Mouse (Mus musculus) neural tube, embryonic 13.5 days (tissue): ENCODE results near the gene Gm11569. TPM values are rescaled to one million over a fixed set of nuclear protein-coding genes. Genes with fewer than 3 reads are reported as not detected.

Source experiments
- ATAC-seq: fragments of 200-750 bp; cut with Nextera tagmentation; 2 replicates; pipeline ENCODE4 v1.8.0; 2017; ENCODE audit warnings: low read depth, mild to moderate bottlenecking, moderate TSS enrichment, moderate library complexity
- H3K27ac ChIP-seq: fragments of 300-500 bp; sonication (generic); replicated peaks from 2 replicates; pipeline ENCODE4 v1.5.1; 2015; ENCODE audit warnings: moderate library complexity, mild to moderate bottlenecking, inconsistent platforms
- H3K27me3 ChIP-seq: fragments of 300-500 bp; sonication (generic); 2 replicates; pipeline ENCODE4 v1.6.1; 2015; ENCODE audit warnings: mild to moderate bottlenecking, inconsistent platforms
- H3K36me3 ChIP-seq: fragments of 300-500 bp; sonication (generic); 2 replicates; pipeline ENCODE4 v1.6.1; 2015; ENCODE audit warnings: mild to moderate bottlenecking, inconsistent platforms
- H3K4me1 ChIP-seq: fragments of 300-500 bp; sonication (generic); replicated peaks from 2 replicates; pipeline ENCODE4 v1.6.1; 2015; ENCODE audit warnings: inconsistent platforms
- H3K4me2 ChIP-seq: fragments of 300-500 bp; sonication (generic); 2 replicates; pipeline ENCODE4 v1.6.1; 2015; ENCODE audit warnings: inconsistent platforms, mild to moderate bottlenecking, moderate library complexity
- H3K4me3 ChIP-seq: fragments of 300-500 bp; sonication (generic); 2 replicates; pipeline ENCODE4 v1.5.1; 2015; ENCODE audit warnings: mild to moderate bottlenecking, inconsistent platforms
- H3K9ac ChIP-seq: fragments of 300-500 bp; sonication (generic); 2 replicates; pipeline ENCODE4 v1.6.1; 2015; ENCODE audit warnings: moderate library complexity, mild to moderate bottlenecking, inconsistent platforms
- H3K9me3 ChIP-seq: fragments of 300-500 bp; sonication (generic); 2 replicates; pipeline ENCODE4 v1.6.1; 2016; ENCODE audit warnings: inconsistent platforms
- WGBS: fragments of 180-500 bp; shearing (Covaris S2); methylation state at CpG from one replicate; pipeline ENCODE4 v1.1.7; 2015; 5-methylcytosine and 5-hydroxymethylcytosine counted together
- polyA plus RNA-seq: library from polyadenylated mRNA; unstranded; fragments of >200 nt; fragmentation: Nextera tagmentation; extraction: Ambion mirVana; gene quantifications from 2 replicates; pipeline ENCODE4 v1.2.1, GENCODE M21; 2015

The Gm11569 gene
- polyA plus RNA-seq, 1 experiment from 2014 or later = not detected

- Histone ChIP-seq H3K27me3 (no peaks in the 10 kb centered on the region), H3K4me1 (no peaks in the 10 kb centered on the region), H3K4me3 (no peak overlapping the region), H3K36me3 (no peaks in the 10 kb centered on the region), H3K9me3 (no peaks in the 10 kb centered on the region), H3K4me2 (no peak overlapping the region), H3K27ac (no peak overlapping the region), H3K9ac (no peak overlapping the region)
- 92% methylated on average over 1 of the region's 1 CpGs for WGBS
- ATAC-seq = no peak
Observed at GRCm38 (mm10) chr11:99758877-99759276, 39.9 kb downstream of the Gm11569 start.

Other genes with a start within 250 kb of the Gm11569 start
- gene Krtap3-3, start 248.1 kb downstream of the Gm11569 start, polyA plus RNA-seq = not detected in 2 replicates
- not detected in 2 replicates for gene Krtap3-2, start 242.1 kb downstream of the Gm11569 start, polyA plus RNA-seq
- gene Gm11939, start 239.5 kb downstream of the Gm11569 start, polyA plus RNA-seq = not detected in 2 replicates
- gene Krtap3-1, start 232.3 kb downstream of the Gm11569 start, polyA plus RNA-seq = not detected in 2 replicates
- gene Krtap1-5, start 217.9 kb downstream of the Gm11569 start, polyA plus RNA-seq = not detected in 2 replicates
- gene Krtap1-4, start 215.3 kb downstream of the Gm11569 start, polyA plus RNA-seq = not detected in 2 replicates
- not detected in 2 replicates for gene Krtap1-3, start 207.6 kb downstream of the Gm11569 start, polyA plus RNA-seq
- gene Krtap9-3, start 200.8 kb downstream of the Gm11569 start, polyA plus RNA-seq = not detected in 2 replicates
- gene Gm11938, start 195.6 kb downstream of the Gm11569 start, polyA plus RNA-seq = not detected in 2 replicates
- not detected in 2 replicates for gene Gm11937, start 188.7 kb downstream of the Gm11569 start, polyA plus RNA-seq
- not detected in 2 replicates for gene Krtap2-4, start 184.1 kb downstream of the Gm11569 start, polyA plus RNA-seq
- not detected in 2 replicates for gene Gm11562, start 178.5 kb downstream of the Gm11569 start, polyA plus RNA-seq
- not detected in 2 replicates for gene Krtap4-1, start 170.7 kb downstream of the Gm11569 start, polyA plus RNA-seq
- not detected in 2 replicates for gene Krtap4-2, start 163.8 kb downstream of the Gm11569 start, polyA plus RNA-seq
- not detected in 2 replicates for gene Krtap4-7, start 154.8 kb downstream of the Gm11569 start, polyA plus RNA-seq
- not detected in 2 replicates for gene Gm11555, start 148.7 kb downstream of the Gm11569 start, polyA plus RNA-seq
- not detected in 2 replicates for gene Gm11563, start 140.0 kb downstream of the Gm11569 start, polyA plus RNA-seq
- gene Krtap4-6, start 133.0 kb downstream of the Gm11569 start, polyA plus RNA-seq = not detected in 2 replicates
- not detected in 2 replicates for gene Gm14190, start 108.2 kb downstream of the Gm11569 start, polyA plus RNA-seq
- gene Gm14180, start 64.6 kb downstream of the Gm11569 start, polyA plus RNA-seq = not detected in 2 replicates
- not detected in 2 replicates for gene Gm11595, start 26.0 kb downstream of the Gm11569 start, polyA plus RNA-seq
- not detected in 2 replicates for gene Krtap4-8, start 18.2 kb downstream of the Gm11569 start, polyA plus RNA-seq
- gene Krtap4-9, start 13.7 kb downstream of the Gm11569 start, polyA plus RNA-seq = not detected in 2 replicates
- not detected in 2 replicates for gene Gm11596, start 5.5 kb downstream of the Gm11569 start, polyA plus RNA-seq
- gene Gm11554, start 5.5 kb upstream of the Gm11569 start, polyA plus RNA-seq = not detected in 2 replicates
- gene Krtap4-13, start 11.0 kb upstream of the Gm11569 start, polyA plus RNA-seq = not detected in 2 replicates
- gene Gm11564, start 16.7 kb upstream of the Gm11569 start, polyA plus RNA-seq = not detected in 2 replicates
- not detected in 2 replicates for gene 2300003K06Rik, start 39.1 kb upstream of the Gm11569 start, polyA plus RNA-seq
- not detected in 2 replicates for gene Krtap4-16, start 52.7 kb upstream of the Gm11569 start, polyA plus RNA-seq
- gene Gm11568, start 59.0 kb upstream of the Gm11569 start, polyA plus RNA-seq = not detected in 2 replicates
- gene Gm11559, start 65.5 kb upstream of the Gm11569 start, polyA plus RNA-seq = not detected in 2 replicates
- not detected in 2 replicates for gene Krtap9-1, start 74.5 kb upstream of the Gm11569 start, polyA plus RNA-seq
- not detected in 2 replicates for gene Gm11567, start 80.3 kb upstream of the Gm11569 start, polyA plus RNA-seq
- gene Krtap31-1, start 109.0 kb upstream of the Gm11569 start, polyA plus RNA-seq = not detected in 2 replicates
- gene Gm11565, start 115.8 kb upstream of the Gm11569 start, polyA plus RNA-seq = not detected in 2 replicates
- gene Krtap31-2, start 137.4 kb upstream of the Gm11569 start, polyA plus RNA-seq = not detected in 2 replicates
- gene Krtap9-5, start 149.5 kb upstream of the Gm11569 start, polyA plus RNA-seq = not detected in 2 replicates
- not detected in 2 replicates for gene Krtap29-1, start 180.1 kb upstream of the Gm11569 start, polyA plus RNA-seq
- gene Krtap16-1, start 187.7 kb upstream of the Gm11569 start, polyA plus RNA-seq = not detected in 2 replicates
- 0.55 TPM in 1 of 2 replicates, not detected in the other for gene Krtap17-1, start 195.1 kb upstream of the Gm11569 start, polyA plus RNA-seq
- gene Krt33a, start 217.3 kb upstream of the Gm11569 start, polyA plus RNA-seq = not detected in 2 replicates
- gene Krt33b, start 230.9 kb upstream of the Gm11569 start, polyA plus RNA-seq = not detected in 2 replicates
- gene Krt34, start 242.6 kb upstream of the Gm11569 start, polyA plus RNA-seq = not detected in 2 replicates